Mouse (Mus musculus): ENCODE data around the gene Slc6a13. TPM values are rescaled to one million over a fixed set of nuclear protein-coding genes. Genes with fewer than 3 reads are reported as not detected.
A peak's percentile ranks its signal among the peaks of the same experiment; 100 is the strongest.

Gene Slc6a13
- total and polyA plus RNA-seq, 2 experiments from 2014 or later = 43.5 to 45.7 TPM

DNA sequence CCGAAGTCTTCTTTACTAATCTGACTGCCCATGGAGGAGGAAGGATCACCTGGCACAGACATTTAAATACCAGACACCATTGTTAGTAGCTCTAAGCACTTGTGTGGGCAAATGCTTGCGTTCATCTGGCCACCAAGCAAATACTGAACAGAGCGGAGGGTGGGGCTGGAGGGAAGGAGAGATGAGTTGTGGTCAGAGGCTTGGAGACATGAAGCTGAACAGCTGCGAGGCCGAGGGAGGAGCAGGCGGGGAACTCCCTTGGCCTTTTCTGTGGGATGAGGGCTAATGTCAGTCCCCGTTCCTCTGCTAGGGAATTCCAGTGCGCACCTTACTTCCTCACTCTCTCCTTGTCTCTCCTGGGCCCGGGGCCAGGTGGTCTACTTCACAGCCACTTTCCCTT is 25.7 kb downstream of the Slc6a13 start:
- no peaks in the 10 kb centered on the region for H3K36me3 ChIP-seq (ENCODE audit: insufficient read depth)
- 71% methylated on average over 9 of the region's 9 CpGs for WGBS
- no peak overlapping the region for H3K4me2 ChIP-seq (ENCODE audit: low read depth)
- ATAC-seq (no peak), DNase-seq (no peak)
- H3K4me1 ChIP-seq (ENCODE audit: insufficient read depth) = no peaks in the 10 kb centered on the region
- H3K27me3 ChIP-seq (ENCODE audit: insufficient read depth, low read length) = no peaks in the 10 kb centered on the region
- no peaks in the 10 kb centered on the region for H3K9me3 ChIP-seq (ENCODE audit: low read length)
- H3K27ac ChIP-seq (ENCODE audit: low read depth, low read length) = no peak overlapping the region
- H3K4me3 ChIP-seq (ENCODE audit: low read depth, low read length) = no peak overlapping the region
- no peak for TF ChIP-seq CTCF (IDR thresholded peaks at IDR 0.05; ENCODE audit: low read depth)
- H3K9ac ChIP-seq = no peak overlapping the region

- Histone ChIP-seq H3K9me3 (ENCODE audit: low read length) (no peaks in the 10 kb centered on the region), H3K4me1 (ENCODE audit: insufficient read depth) (no peaks in the 10 kb centered on the region), H3K4me3 (ENCODE audit: low read depth, low read length) (no peak overlapping the region), H3K4me2 (ENCODE audit: low read depth) (no peak overlapping the region), H3K9ac (no peak overlapping the region), H3K27me3 (ENCODE audit: insufficient read depth, low read length) (no peaks in the 10 kb centered on the region), H3K36me3 (ENCODE audit: insufficient read depth) (no peaks in the 10 kb centered on the region), H3K27ac (ENCODE audit: low read depth, low read length) (no peak overlapping the region)
- WGBS = 68% methylated on average over 10 of the region's 10 CpGs
- no peak for TF ChIP-seq CTCF (IDR thresholded peaks at IDR 0.05; ENCODE audit: low read depth)
- ATAC-seq = no peak
- no peak for DNase-seq
Measured at GRCm38 (mm10) chr6:121326486-121327069, 26.6 kb downstream of the Slc6a13 start.

DNA sequence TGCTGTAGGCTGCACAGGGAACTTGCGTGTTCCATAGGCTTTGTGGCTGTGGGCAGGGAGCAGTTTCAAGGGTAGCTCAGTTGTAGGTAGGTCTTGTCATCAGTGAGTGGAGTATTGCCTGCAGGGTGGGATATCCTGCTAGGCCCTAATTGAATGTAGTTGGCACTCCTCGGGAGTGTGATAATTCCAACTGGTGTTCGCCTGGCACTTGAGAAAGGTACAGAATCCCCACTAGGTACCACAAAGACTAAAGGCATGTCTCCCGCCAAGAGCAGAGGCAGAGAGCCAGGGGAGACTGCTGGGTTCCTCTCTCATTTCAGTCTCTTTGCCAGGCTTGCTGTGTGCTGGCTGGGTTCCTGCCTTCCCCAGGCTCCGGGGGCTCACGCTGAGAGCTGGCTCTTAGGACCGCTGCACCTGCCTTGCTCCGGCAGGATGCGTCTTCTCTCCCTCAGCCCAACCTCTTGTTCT is 28.4 kb downstream of the Slc6a13 start:
- DNase-seq (peak; percentile 85), ATAC-seq (peak; percentile 59)
- H3K4me1 ChIP-seq (ENCODE audit: insufficient read depth) = no peaks in the 10 kb centered on the region
- no peak overlapping the region for H3K9ac ChIP-seq
- no peak overlapping the region for H3K4me2 ChIP-seq (ENCODE audit: low read depth)
- H3K27ac ChIP-seq (ENCODE audit: low read depth, low read length) = 0 out of 2 replicates have a peak overlapping the region, but pooled peaks have one; percentile 21
- no peaks in the 10 kb centered on the region for H3K27me3 ChIP-seq (ENCODE audit: insufficient read depth, low read length)
- no peaks in the 10 kb centered on the region for H3K9me3 ChIP-seq (ENCODE audit: low read length)
- TF ChIP-seq CTCF (IDR thresholded peaks at IDR 0.05; ENCODE audit: low read depth) = no peak
- no peak overlapping the region for H3K4me3 ChIP-seq (ENCODE audit: low read depth, low read length)
- 36% methylated on average over 9 of the region's 9 CpGs for WGBS
- no peaks in the 10 kb centered on the region for H3K36me3 ChIP-seq (ENCODE audit: insufficient read depth)

- DNase-seq (no peak), ATAC-seq (peak; percentile 23; the same call in 1 of the 2 replicates)
- Histone ChIP-seq H3K4me3 (ENCODE audit: low read depth, low read length) (no peak overlapping the region), H3K27me3 (ENCODE audit: insufficient read depth, low read length) (no peaks in the 10 kb centered on the region), H3K27ac (ENCODE audit: low read depth, low read length) (no peak overlapping the region), H3K9me3 (ENCODE audit: low read length) (no peaks in the 10 kb centered on the region), H3K4me2 (ENCODE audit: low read depth) (no peak overlapping the region), H3K36me3 (ENCODE audit: insufficient read depth) (no peaks in the 10 kb centered on the region), H3K9ac (no peak overlapping the region), H3K4me1 (ENCODE audit: insufficient read depth) (no peaks in the 10 kb centered on the region)
- 13% methylated on average over 10 of the region's 10 CpGs for WGBS
- no peak for TF ChIP-seq CTCF (IDR thresholded peaks at IDR 0.05; ENCODE audit: low read depth)
Measured at GRCm38 (mm10) chr6:121329848-121330508, 30.0 kb downstream of the Slc6a13 start.

GRCm38 (mm10) chr6:121335841-121336240 is 35.8 kb downstream of the Slc6a13 start:
- no peak for DNase-seq
- H3K4me1 ChIP-seq (ENCODE audit: insufficient read depth) = no peaks in the 10 kb centered on the region
- H3K27me3 ChIP-seq (ENCODE audit: insufficient read depth, low read length) = no peaks in the 10 kb centered on the region
- 81% methylated on average over 9 of the region's 9 CpGs for WGBS
- no peak for ATAC-seq
- H3K27ac ChIP-seq (ENCODE audit: low read depth, low read length) = no peak overlapping the region
- H3K9me3 ChIP-seq (ENCODE audit: low read length) = no peaks in the 10 kb centered on the region
- no peak for TF ChIP-seq CTCF (IDR thresholded peaks at IDR 0.05; ENCODE audit: low read depth)
- no peak overlapping the region for H3K4me2 ChIP-seq (ENCODE audit: low read depth)
- no peaks in the 10 kb centered on the region for H3K36me3 ChIP-seq (ENCODE audit: insufficient read depth)
- H3K9ac ChIP-seq = no peak overlapping the region
- H3K4me3 ChIP-seq (ENCODE audit: low read depth, low read length) = no peak overlapping the region

DNA sequence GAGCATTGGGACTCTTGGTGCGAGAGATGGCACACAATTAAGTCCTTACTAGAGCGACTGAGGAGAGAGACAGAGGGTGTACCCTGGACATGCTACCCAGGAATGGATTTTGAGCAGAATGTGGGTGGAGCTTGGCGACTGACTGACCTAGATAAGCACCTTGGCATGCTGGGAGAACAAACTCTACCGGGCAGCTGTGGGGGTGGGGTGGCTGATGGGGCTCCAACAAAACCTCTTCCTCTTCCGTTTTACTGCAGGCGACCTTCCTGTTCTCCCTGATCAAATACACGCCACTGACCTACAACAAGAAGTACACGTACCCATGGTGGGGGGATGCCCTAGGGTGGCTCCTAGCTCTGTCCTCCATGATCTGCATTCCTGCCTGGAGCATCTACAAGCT is 36.5 kb downstream of the Slc6a13 start:
- Histone ChIP-seq H3K27ac (ENCODE audit: low read depth, low read length) (no peak overlapping the region), H3K27me3 (ENCODE audit: insufficient read depth, low read length) (no peaks in the 10 kb centered on the region), H3K9me3 (ENCODE audit: low read length) (no peaks in the 10 kb centered on the region), H3K4me2 (ENCODE audit: low read depth) (no peak overlapping the region), H3K4me3 (ENCODE audit: low read depth, low read length) (no peak overlapping the region), H3K9ac (no peak overlapping the region), H3K4me1 (ENCODE audit: insufficient read depth) (no peaks in the 10 kb centered on the region), H3K36me3 (ENCODE audit: insufficient read depth) (no peaks in the 10 kb centered on the region)
- TF ChIP-seq CTCF (IDR thresholded peaks at IDR 0.05; ENCODE audit: low read depth) = no peak
- WGBS = 75% methylated on average over 8 of the region's 8 CpGs
- ATAC-seq = no peak
- no peak for DNase-seq

GRCm38 (mm10) chr6:121337229-121337628 is 37.2 kb downstream of the Slc6a13 start:
- WGBS = 91% methylated on average over 9 of the region's 9 CpGs
- no peak for TF ChIP-seq CTCF (IDR thresholded peaks at IDR 0.05; ENCODE audit: low read depth)
- H3K27me3 ChIP-seq (ENCODE audit: insufficient read depth, low read length) = no peaks in the 10 kb centered on the region

More at GRCm38 (mm10) chr6:121337229-121337628, 37.2 kb downstream of the Slc6a13 start:
- Histone ChIP-seq H3K9ac (no peak overlapping the region), H3K27ac (ENCODE audit: low read depth, low read length) (no peak overlapping the region), H3K4me1 (ENCODE audit: insufficient read depth) (no peaks in the 10 kb centered on the region), H3K36me3 (ENCODE audit: insufficient read depth) (no peaks in the 10 kb centered on the region), H3K4me3 (ENCODE audit: low read depth, low read length) (no peak overlapping the region), H3K4me2 (ENCODE audit: low read depth) (no peak overlapping the region), H3K9me3 (ENCODE audit: low read length) (no peaks in the 10 kb centered on the region)
- ATAC-seq = no peak
- DNase-seq = no peak
